Mouse (Mus musculus): ENCODE measurements at regions not wholly inside any gene's neighbourhood (a gene's known extent, or its start where the extent isn't known, plus 50 kb on each side); places are given as distances from the start of the nearest gene placed in this dataset.

DNA sequence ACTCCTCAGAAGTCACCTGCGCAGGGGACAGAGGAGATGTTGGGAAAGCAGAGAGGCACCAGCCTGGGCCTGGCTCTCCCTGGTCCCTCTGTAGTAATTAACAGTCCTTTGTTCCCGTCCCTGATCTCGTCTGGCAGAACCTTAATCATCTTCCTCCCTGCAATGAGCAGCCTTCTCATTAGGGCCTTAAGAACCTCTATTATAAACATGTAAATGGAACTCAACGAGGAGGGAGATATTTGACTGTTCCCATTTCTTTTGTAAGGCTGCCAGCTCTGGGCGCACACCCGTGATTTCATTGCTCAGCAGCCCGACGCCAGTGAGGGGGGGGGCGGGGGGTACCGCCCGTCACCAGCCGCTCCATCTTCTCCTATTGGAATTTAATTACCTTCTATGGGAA lies 81.8 kb upstream of the Thy1 start:
- Histone ChIP-seq H3K9me3 (replicated peaks; ENCODE audit: control insufficient read depth, low read length, poor library complexity, severe bottlenecking) (no peaks in the 10 kb centered on the region), H3K4me2 (ENCODE audit: low read length) (no peak overlapping the region), H3K36me3 (ENCODE audit: control insufficient read depth, insufficient read depth, low read length) (no peaks in the 10 kb centered on the region), H3K27ac (ENCODE audit: low read length) (no peak overlapping the region), H3K9ac (ENCODE audit: low read depth, low read length) (no peak overlapping the region), H3K4me3 (ENCODE audit: low read depth, low read length) (no peak overlapping the region), H3K27me3 (ENCODE audit: control insufficient read depth, insufficient read depth, low read depth, low read length) (peaks cover 2% of the 10 kb centered on the region; the same call in 1 of the 2 replicates), H3K4me1 (ENCODE audit: control insufficient read depth, insufficient read depth, low read length) (peaks cover 3% of the 10 kb centered on the region; the same call in 1 of the 2 replicates)
- peak; percentile 42; the same call in 1 of the 2 replicates for ATAC-seq
- 24% methylated on average over 12 of the region's 12 CpGs for WGBS

GRCm38 (mm10) chr9:43965171-43965570 lies 78.0 kb upstream of the Thy1 start:
- H3K36me3 ChIP-seq (ENCODE audit: control insufficient read depth, insufficient read depth, low read length), result no peaks in the 10 kb centered on the region
- H3K27ac ChIP-seq (ENCODE audit: low read length), result no peak overlapping the region
- ATAC-seq, result no peak
- H3K9ac ChIP-seq (ENCODE audit: low read depth, low read length), result no peak overlapping the region
- no peaks in the 10 kb centered on the region for H3K9me3 ChIP-seq (replicated peaks; ENCODE audit: control insufficient read depth, low read length, poor library complexity, severe bottlenecking)
- peaks cover 2% of the 10 kb centered on the region; the same call in 1 of the 2 replicates for H3K27me3 ChIP-seq (ENCODE audit: control insufficient read depth, insufficient read depth, low read depth, low read length)
- WGBS, result 76% methylated on average over 4 of the region's 4 CpGs
- no peak overlapping the region for H3K4me2 ChIP-seq (ENCODE audit: low read length)
- H3K4me1 ChIP-seq (ENCODE audit: control insufficient read depth, insufficient read depth, low read length), result peaks cover 18% of the 10 kb centered on the region
- H3K4me3 ChIP-seq (ENCODE audit: low read depth, low read length), result no peak overlapping the region

DNA sequence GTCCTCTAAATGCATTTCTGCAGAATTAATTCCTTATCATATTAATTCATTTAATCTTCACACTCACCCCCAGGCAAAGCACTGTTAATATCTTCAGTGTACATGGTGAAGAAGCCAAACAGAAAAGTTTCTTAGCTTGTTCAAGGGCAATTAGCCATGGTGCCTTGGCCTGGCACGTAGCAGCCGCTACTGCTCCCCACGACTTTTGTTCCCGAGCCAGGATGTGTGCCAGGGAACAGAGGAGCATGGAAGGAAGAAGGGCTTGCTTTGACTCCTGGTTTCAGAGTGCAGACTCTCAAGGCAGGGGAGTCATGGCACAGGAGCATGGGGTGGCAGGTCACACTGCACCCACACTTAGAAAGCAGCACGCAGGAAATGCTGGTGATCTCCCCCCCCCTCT lies 77.4 kb upstream of the Thy1 start:
- Histone ChIP-seq H3K4me3 (ENCODE audit: low read depth, low read length) (no peak overlapping the region), H3K27ac (ENCODE audit: low read length) (no peak overlapping the region), H3K4me2 (ENCODE audit: low read length) (no peak overlapping the region), H3K27me3 (ENCODE audit: control insufficient read depth, insufficient read depth, low read depth, low read length) (peaks cover 2% of the 10 kb centered on the region; the same call in 1 of the 2 replicates), H3K9ac (ENCODE audit: low read depth, low read length) (no peak overlapping the region), H3K4me1 (ENCODE audit: control insufficient read depth, insufficient read depth, low read length) (peaks cover 23% of the 10 kb centered on the region), H3K36me3 (ENCODE audit: control insufficient read depth, insufficient read depth, low read length) (no peaks in the 10 kb centered on the region), H3K9me3 (replicated peaks; ENCODE audit: control insufficient read depth, low read length, poor library complexity, severe bottlenecking) (no peaks in the 10 kb centered on the region)
- ATAC-seq, result no peak
- 71% methylated on average over 5 of the region's 5 CpGs for WGBS

DNA sequence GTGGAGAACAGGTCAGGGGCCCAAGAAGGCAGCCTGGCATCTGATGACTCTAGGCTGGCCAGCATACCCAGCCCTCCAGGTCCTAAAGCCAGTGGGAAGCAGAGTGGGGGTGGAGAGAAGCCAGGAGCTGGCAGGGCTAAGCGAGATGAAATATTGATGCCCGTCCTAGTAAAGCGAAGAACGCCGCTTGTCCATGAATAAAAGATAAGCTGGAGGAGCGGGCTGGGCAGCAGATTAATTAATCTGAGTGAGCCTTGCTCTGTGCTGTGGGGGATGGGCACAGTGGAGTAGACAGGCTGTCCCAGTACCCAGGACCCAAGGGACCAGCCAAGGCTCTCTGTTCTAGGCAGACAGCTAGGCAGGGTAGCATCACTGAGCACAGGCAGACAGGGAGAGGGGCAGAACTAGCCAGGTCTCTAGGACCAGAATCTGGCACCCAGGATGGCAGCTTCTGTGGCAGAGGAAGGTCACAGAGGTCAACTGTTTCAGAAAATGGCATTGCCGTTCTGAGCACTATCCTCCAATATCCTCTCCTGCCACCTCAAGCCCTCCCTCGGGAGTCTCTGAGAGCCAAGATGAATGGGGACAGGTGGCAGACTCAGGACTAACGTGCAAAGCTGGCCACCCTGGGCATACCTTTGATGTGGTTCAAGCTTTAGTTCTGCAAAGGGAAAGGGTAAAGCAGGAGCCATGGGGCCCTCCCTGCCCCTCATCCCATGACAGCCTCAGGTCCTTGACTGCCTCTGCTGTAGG lies 73.0 kb upstream of the Thy1 start:
- no peak overlapping the region for H3K4me3 ChIP-seq (ENCODE audit: low read depth, low read length)
- ATAC-seq, result peak; percentile 62
- H3K27ac ChIP-seq (ENCODE audit: low read length), result peak overlapping the region; percentile 44; the same call in 1 of the 2 replicates
- no peaks in the 10 kb centered on the region for H3K9me3 ChIP-seq (replicated peaks; ENCODE audit: control insufficient read depth, low read length, poor library complexity, severe bottlenecking)
- peak overlapping the region; percentile 39 for H3K9ac ChIP-seq (ENCODE audit: low read depth, low read length)
- WGBS, result 19% methylated on average over 9 of the region's 9 CpGs
- peak overlapping the region; percentile 40 for H3K4me2 ChIP-seq (ENCODE audit: low read length)
- H3K27me3 ChIP-seq (ENCODE audit: control insufficient read depth, insufficient read depth, low read depth, low read length), result no peaks in the 10 kb centered on the region
- H3K4me1 ChIP-seq (ENCODE audit: control insufficient read depth, insufficient read depth, low read length), result peaks cover 20% of the 10 kb centered on the region
- no peaks in the 10 kb centered on the region for H3K36me3 ChIP-seq (ENCODE audit: control insufficient read depth, insufficient read depth, low read length)

DNA sequence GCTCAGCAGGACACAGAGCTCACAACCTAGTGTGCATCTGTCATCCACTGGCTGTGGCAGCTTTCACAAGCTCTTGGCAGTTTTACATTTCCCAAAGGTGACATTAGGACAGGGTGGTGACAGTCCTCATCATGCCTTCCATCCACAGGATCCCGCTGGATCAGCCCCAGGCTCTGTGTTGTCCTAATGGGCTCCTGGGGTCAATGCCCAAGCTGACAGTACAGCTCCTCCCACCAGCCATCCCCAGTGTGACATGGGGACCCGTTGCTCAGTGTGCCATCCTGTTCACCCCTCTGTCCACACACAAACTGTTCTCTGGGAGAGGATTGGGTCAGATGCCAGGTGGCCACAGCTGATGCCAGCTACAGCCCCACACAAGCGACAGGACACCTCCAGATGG lies 72.3 kb upstream of the Thy1 start:
- 35% methylated on average over 3 of the region's 3 CpGs for WGBS
- no peaks in the 10 kb centered on the region for H3K27me3 ChIP-seq (ENCODE audit: control insufficient read depth, insufficient read depth, low read depth, low read length)
- no peak overlapping the region for H3K4me2 ChIP-seq (ENCODE audit: low read length)
- no peak overlapping the region for H3K27ac ChIP-seq (ENCODE audit: low read length)
- peaks cover 20% of the 10 kb centered on the region for H3K4me1 ChIP-seq (ENCODE audit: control insufficient read depth, insufficient read depth, low read length)
- no peak overlapping the region for H3K4me3 ChIP-seq (ENCODE audit: low read depth, low read length)
- H3K9ac ChIP-seq (ENCODE audit: low read depth, low read length), result peak overlapping the region; percentile 13; the same call in 1 of the 2 replicates
- 0 out of 2 replicates have a peak, but pooled peaks have one; percentile 6 for ATAC-seq
- no peaks in the 10 kb centered on the region for H3K36me3 ChIP-seq (ENCODE audit: control insufficient read depth, insufficient read depth, low read length)
- H3K9me3 ChIP-seq (replicated peaks; ENCODE audit: control insufficient read depth, low read length, poor library complexity, severe bottlenecking), result no peaks in the 10 kb centered on the region

DNA sequence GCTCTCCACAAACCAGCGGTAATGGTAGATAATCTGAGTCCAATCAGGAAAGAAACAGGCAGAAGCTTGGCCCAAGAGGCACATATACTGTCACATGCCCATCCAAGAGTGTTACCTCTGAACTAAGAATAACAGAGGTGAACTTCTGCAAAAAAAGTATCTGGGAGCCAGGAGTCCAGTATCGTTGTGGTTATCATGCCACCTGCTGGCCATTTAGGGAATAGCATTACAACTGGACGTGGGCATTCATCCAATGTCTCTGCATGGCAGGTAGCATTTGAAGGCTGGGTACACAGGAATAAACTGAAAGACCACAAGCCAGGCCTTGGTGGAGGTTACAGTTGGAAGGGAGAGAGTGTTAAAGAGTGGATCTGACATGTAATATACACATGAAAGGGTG lies 70.9 kb upstream of the Thy1 start:
- no peak; the same call in 1 of the 2 replicates for ATAC-seq
- no peak overlapping the region for H3K4me2 ChIP-seq (ENCODE audit: low read length)
- no peaks in the 10 kb centered on the region for H3K9me3 ChIP-seq (replicated peaks; ENCODE audit: control insufficient read depth, low read length, poor library complexity, severe bottlenecking)
- no peak overlapping the region for H3K9ac ChIP-seq (ENCODE audit: low read depth, low read length)
- H3K4me3 ChIP-seq (ENCODE audit: low read depth, low read length), result no peak overlapping the region
- no peaks in the 10 kb centered on the region for H3K36me3 ChIP-seq (ENCODE audit: control insufficient read depth, insufficient read depth, low read length)
- no peak overlapping the region for H3K27ac ChIP-seq (ENCODE audit: low read length)
- WGBS, result 12% methylated on average over 3 of the region's 3 CpGs
- no peaks in the 10 kb centered on the region for H3K27me3 ChIP-seq (ENCODE audit: control insufficient read depth, insufficient read depth, low read depth, low read length)
- H3K4me1 ChIP-seq (ENCODE audit: control insufficient read depth, insufficient read depth, low read length), result peaks cover 20% of the 10 kb centered on the region

- peaks cover 3% of the 10 kb centered on the region; the same call in 1 of the 2 replicates for H3K4me1 ChIP-seq (ENCODE audit: control insufficient read depth, insufficient read depth, low read length)
- no peak for ATAC-seq
- H3K27ac ChIP-seq (ENCODE audit: low read length), result no peak overlapping the region
- H3K36me3 ChIP-seq (ENCODE audit: control insufficient read depth, insufficient read depth, low read length), result no peaks in the 10 kb centered on the region
- H3K27me3 ChIP-seq (ENCODE audit: control insufficient read depth, insufficient read depth, low read depth, low read length), result no peaks in the 10 kb centered on the region
- H3K9ac ChIP-seq (ENCODE audit: low read depth, low read length), result no peak overlapping the region
- H3K4me2 ChIP-seq (ENCODE audit: low read length), result no peak overlapping the region
- H3K4me3 ChIP-seq (ENCODE audit: low read depth, low read length), result no peak overlapping the region
- 77% methylated on average over 2 of the region's 2 CpGs for WGBS
- no peaks in the 10 kb centered on the region for H3K9me3 ChIP-seq (replicated peaks; ENCODE audit: control insufficient read depth, low read length, poor library complexity, severe bottlenecking)
These were observed 67.8 kb upstream of the Thy1 start for GRCm38 (mm10) chr9:43975405-43975804.

DNA sequence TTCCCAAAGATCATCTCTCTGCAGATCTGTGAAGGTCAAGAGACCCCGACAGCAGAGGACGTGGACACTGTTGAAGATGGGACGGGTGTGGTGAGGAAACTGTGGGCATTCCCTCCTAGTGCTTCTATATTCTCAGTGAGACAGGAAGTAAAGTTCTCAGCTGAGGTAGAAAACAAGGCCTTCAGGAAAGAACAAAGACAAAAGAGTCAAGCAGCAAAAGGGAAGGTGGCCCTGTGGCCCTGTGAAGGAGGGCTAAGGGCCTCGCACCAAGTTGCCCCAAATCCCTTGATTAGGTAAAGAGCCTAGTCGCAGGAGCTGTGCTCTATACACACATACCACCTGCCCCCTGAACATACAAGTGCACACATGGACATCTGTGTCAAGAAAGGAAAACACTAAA lies 66.8 kb upstream of the Thy1 start:
- H3K27me3 ChIP-seq (ENCODE audit: control insufficient read depth, insufficient read depth, low read depth, low read length), result no peaks in the 10 kb centered on the region
- WGBS, result 89% methylated on average over 5 of the region's 5 CpGs
- H3K4me2 ChIP-seq (ENCODE audit: low read length), result no peak overlapping the region
- H3K9ac ChIP-seq (ENCODE audit: low read depth, low read length), result no peak overlapping the region
- H3K4me3 ChIP-seq (ENCODE audit: low read depth, low read length), result no peak overlapping the region
- H3K4me1 ChIP-seq (ENCODE audit: control insufficient read depth, insufficient read depth, low read length), result no peaks in the 10 kb centered on the region
- no peaks in the 10 kb centered on the region for H3K36me3 ChIP-seq (ENCODE audit: control insufficient read depth, insufficient read depth, low read length)
- H3K27ac ChIP-seq (ENCODE audit: low read length), result no peak overlapping the region
- H3K9me3 ChIP-seq (replicated peaks; ENCODE audit: control insufficient read depth, low read length, poor library complexity, severe bottlenecking), result no peaks in the 10 kb centered on the region
- ATAC-seq, result no peak

DNA sequence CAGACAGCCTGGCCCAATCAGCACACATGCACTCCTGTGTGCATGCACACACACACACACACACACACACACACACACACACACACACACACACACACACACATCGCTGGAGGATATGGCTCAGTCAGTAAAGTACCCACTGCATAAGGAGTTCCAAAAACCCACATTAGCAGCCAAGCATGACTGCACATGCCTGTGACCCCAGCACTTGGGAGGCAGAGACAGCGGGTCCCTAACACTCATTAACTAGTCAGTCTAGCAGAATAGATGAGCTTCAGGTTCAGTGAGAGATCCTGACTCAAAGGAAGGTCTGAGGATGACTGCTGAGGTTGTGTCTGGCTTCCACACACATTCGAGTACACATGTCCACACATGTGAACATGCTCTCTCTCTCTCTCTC lies 65.4 kb upstream of the Thy1 start:
- Histone ChIP-seq H3K27ac (ENCODE audit: low read length) (no peak overlapping the region), H3K4me3 (ENCODE audit: low read depth, low read length) (no peak overlapping the region), H3K9me3 (replicated peaks; ENCODE audit: control insufficient read depth, low read length, poor library complexity, severe bottlenecking) (no peaks in the 10 kb centered on the region), H3K4me1 (ENCODE audit: control insufficient read depth, insufficient read depth, low read length) (no peaks in the 10 kb centered on the region), H3K36me3 (ENCODE audit: control insufficient read depth, insufficient read depth, low read length) (no peaks in the 10 kb centered on the region), H3K9ac (ENCODE audit: low read depth, low read length) (no peak overlapping the region), H3K27me3 (ENCODE audit: control insufficient read depth, insufficient read depth, low read depth, low read length) (no peaks in the 10 kb centered on the region), H3K4me2 (ENCODE audit: low read length) (no peak overlapping the region)
- ATAC-seq, result no peak
- 69% methylated on average over 3 of the region's 3 CpGs for WGBS
